Mouse (Mus musculus): ENCODE results near the gene St6galnac5. TPM values are rescaled to one million over a fixed set of nuclear protein-coding genes. Genes with fewer than 3 reads are reported as not detected.

St6galnac5 gene
- total and polyA plus RNA-seq, 2 experiments from 2014 or later, result 12.4 to 12.9 TPM

- WGBS, result 51% methylated on average over 3 of the region's 3 CpGs
- H3K4me3 ChIP-seq (ENCODE audit: low read length), result no peak overlapping the region
- no peak overlapping the region for H3K4me2 ChIP-seq (ENCODE audit: low read depth, low read length)
- TF ChIP-seq CTCF (IDR thresholded peaks at IDR 0.05; ENCODE audit: low read depth), result no peak
- no peaks in the 10 kb centered on the region for H3K27me3 ChIP-seq (ENCODE audit: insufficient read depth, low read length)
- H3K9me3 ChIP-seq (ENCODE audit: low read length), result no peaks in the 10 kb centered on the region
- H3K27ac ChIP-seq, result no peak overlapping the region
- H3K36me3 ChIP-seq (ENCODE audit: insufficient read depth, low read length), result no peaks in the 10 kb centered on the region
- ATAC-seq, result no peak
- H3K9ac ChIP-seq (replicated peaks; ENCODE audit: low read length), result no peak overlapping the region
- H3K4me1 ChIP-seq (ENCODE audit: insufficient read depth, low read length), result no peaks in the 10 kb centered on the region; the same call in none of the 2 replicates
- no peak for DNase-seq (ENCODE audit: low spot score)
Observed at GRCm38 (mm10) chr3:152842648-152843047, 139.4 kb downstream of the St6galnac5 start.

- no peaks in the 10 kb centered on the region for H3K36me3 ChIP-seq (ENCODE audit: insufficient read depth, low read length)
- no peak overlapping the region for H3K9ac ChIP-seq (replicated peaks; ENCODE audit: low read length)
- H3K27ac ChIP-seq, result no peak overlapping the region
- WGBS, result 62% methylated on average over 6 of the region's 6 CpGs
- DNase-seq (ENCODE audit: low spot score), result peak; percentile 17
- H3K4me1 ChIP-seq (ENCODE audit: insufficient read depth, low read length), result no peaks in the 10 kb centered on the region; the same call in none of the 2 replicates
- peak; percentile 58 for ATAC-seq
- H3K4me2 ChIP-seq (ENCODE audit: low read depth, low read length), result no peak overlapping the region
- TF ChIP-seq CTCF (IDR thresholded peaks at IDR 0.05; ENCODE audit: low read depth), result no peak
- H3K27me3 ChIP-seq (ENCODE audit: insufficient read depth, low read length), result no peaks in the 10 kb centered on the region
- H3K4me3 ChIP-seq (ENCODE audit: low read length), result no peak overlapping the region
- no peaks in the 10 kb centered on the region for H3K9me3 ChIP-seq (ENCODE audit: low read length)
Observed at GRCm38 (mm10) chr3:152841264-152841663, 140.8 kb downstream of the St6galnac5 start.

DNA sequence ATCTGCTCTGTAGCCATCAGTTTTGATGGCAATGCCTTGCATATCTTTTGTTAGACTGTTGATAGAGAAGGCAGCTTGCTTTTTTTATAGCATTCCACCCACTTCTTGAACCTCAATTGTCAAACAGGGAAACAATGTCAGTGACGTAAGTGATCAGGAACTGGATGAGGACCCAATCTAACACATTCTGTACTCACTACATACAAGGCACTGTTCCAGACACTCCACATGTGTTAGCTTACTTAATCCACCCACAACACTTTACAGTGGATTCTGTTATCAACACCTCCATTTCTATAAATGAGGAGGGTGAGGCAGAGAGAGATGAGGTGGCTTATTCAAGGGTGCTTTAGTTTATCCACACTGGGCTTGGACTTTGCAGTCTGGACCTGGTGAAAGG, 144.1 kb downstream of the St6galnac5 start:
- H3K9ac ChIP-seq (replicated peaks; ENCODE audit: low read length), result no peak overlapping the region
- no peaks in the 10 kb centered on the region for H3K9me3 ChIP-seq (ENCODE audit: low read length)
- no peaks in the 10 kb centered on the region for H3K36me3 ChIP-seq (ENCODE audit: insufficient read depth, low read length)
- TF ChIP-seq CTCF (IDR thresholded peaks at IDR 0.05; ENCODE audit: low read depth), result no peak
- H3K4me3 ChIP-seq (ENCODE audit: low read length), result no peak overlapping the region
- no peak overlapping the region for H3K27ac ChIP-seq
- no peaks in the 10 kb centered on the region for H3K27me3 ChIP-seq (ENCODE audit: insufficient read depth, low read length)
- no peak overlapping the region for H3K4me2 ChIP-seq (ENCODE audit: low read depth, low read length)
- DNase-seq (ENCODE audit: low spot score) (no peak), ATAC-seq (no peak)
- 89% methylated on average over 1 of the region's 1 CpGs for WGBS
- H3K4me1 ChIP-seq (ENCODE audit: insufficient read depth, low read length), result no peaks in the 10 kb centered on the region; the same call in 1 of the 2 replicates

DNA sequence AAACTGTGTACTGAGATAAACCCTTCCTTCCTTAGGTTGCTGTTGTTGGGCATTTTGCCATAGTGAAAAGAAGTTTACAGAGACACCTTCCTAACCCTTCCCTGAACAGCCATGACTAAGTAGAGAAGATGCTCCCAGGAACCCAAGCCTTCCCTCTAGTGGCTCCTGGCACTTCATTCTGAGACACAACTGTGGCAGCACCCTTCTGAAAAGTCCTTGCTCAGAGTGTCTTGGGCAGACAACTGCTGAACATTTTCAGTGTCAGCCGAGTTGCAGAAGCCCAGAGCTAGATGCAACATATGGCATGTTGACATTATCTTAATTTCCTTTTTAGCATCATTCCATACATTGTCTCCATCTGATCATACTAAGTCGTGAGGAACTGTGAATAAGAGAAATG, 144.6 kb downstream of the St6galnac5 start:
- H3K4me1 ChIP-seq (ENCODE audit: insufficient read depth, low read length), result no peaks in the 10 kb centered on the region; the same call in 1 of the 2 replicates
- 70% methylated on average over 2 of the region's 2 CpGs for WGBS
- no peak for TF ChIP-seq CTCF (IDR thresholded peaks at IDR 0.05; ENCODE audit: low read depth)
- H3K4me3 ChIP-seq (ENCODE audit: low read length), result no peak overlapping the region
- no peaks in the 10 kb centered on the region for H3K9me3 ChIP-seq (ENCODE audit: low read length)
- ATAC-seq (no peak), DNase-seq (ENCODE audit: low spot score) (no peak)
- H3K4me2 ChIP-seq (ENCODE audit: low read depth, low read length), result no peak overlapping the region
- no peak overlapping the region for H3K27ac ChIP-seq
- no peaks in the 10 kb centered on the region for H3K27me3 ChIP-seq (ENCODE audit: insufficient read depth, low read length)
- no peak overlapping the region for H3K9ac ChIP-seq (replicated peaks; ENCODE audit: low read length)
- no peaks in the 10 kb centered on the region for H3K36me3 ChIP-seq (ENCODE audit: insufficient read depth, low read length)

- no peaks in the 10 kb centered on the region for H3K36me3 ChIP-seq (ENCODE audit: insufficient read depth, low read length)
- no peak for TF ChIP-seq CTCF (IDR thresholded peaks at IDR 0.05; ENCODE audit: low read depth)
- WGBS, result 73% methylated on average over 4 of the region's 4 CpGs
- H3K4me1 ChIP-seq (ENCODE audit: insufficient read depth, low read length), result no peaks in the 10 kb centered on the region
- H3K4me2 ChIP-seq (ENCODE audit: low read depth, low read length), result no peak overlapping the region
- no peak overlapping the region for H3K4me3 ChIP-seq (ENCODE audit: low read length)
- no peak overlapping the region for H3K27ac ChIP-seq
- no peak overlapping the region for H3K9ac ChIP-seq (replicated peaks; ENCODE audit: low read length)
- ATAC-seq (no peak), DNase-seq (ENCODE audit: low spot score) (no peak)
- H3K9me3 ChIP-seq (ENCODE audit: low read length), result no peaks in the 10 kb centered on the region
- H3K27me3 ChIP-seq (ENCODE audit: insufficient read depth, low read length), result no peaks in the 10 kb centered on the region
Observed at GRCm38 (mm10) chr3:152832436-152832835, 149.6 kb downstream of the St6galnac5 start.

- no peaks in the 10 kb centered on the region for H3K4me1 ChIP-seq (ENCODE audit: insufficient read depth, low read length)
- DNase-seq (ENCODE audit: low spot score), result no peak
- ATAC-seq, result no peak
- no peak overlapping the region for H3K4me3 ChIP-seq (ENCODE audit: low read length)
- no peaks in the 10 kb centered on the region for H3K27me3 ChIP-seq (ENCODE audit: insufficient read depth, low read length)
- H3K27ac ChIP-seq, result no peak overlapping the region
- TF ChIP-seq CTCF (IDR thresholded peaks at IDR 0.05; ENCODE audit: low read depth), result no peak
- no peaks in the 10 kb centered on the region for H3K36me3 ChIP-seq (ENCODE audit: insufficient read depth, low read length)
- no peaks in the 10 kb centered on the region for H3K9me3 ChIP-seq (ENCODE audit: low read length)
- H3K9ac ChIP-seq (replicated peaks; ENCODE audit: low read length), result no peak overlapping the region
- H3K4me2 ChIP-seq (ENCODE audit: low read depth, low read length), result no peak overlapping the region
- 82% methylated on average over 9 of the region's 9 CpGs for WGBS
Observed at GRCm38 (mm10) chr3:152831974-152832373, 150.1 kb downstream of the St6galnac5 start.

- Histone ChIP-seq H3K27me3 (ENCODE audit: insufficient read depth, low read length) (no peaks in the 10 kb centered on the region), H3K4me3 (ENCODE audit: low read length) (no peak overlapping the region), H3K9me3 (ENCODE audit: low read length) (no peaks in the 10 kb centered on the region), H3K9ac (replicated peaks; ENCODE audit: low read length) (no peak overlapping the region), H3K4me1 (ENCODE audit: insufficient read depth, low read length) (no peaks in the 10 kb centered on the region), H3K27ac (no peak overlapping the region), H3K36me3 (ENCODE audit: insufficient read depth, low read length) (no peaks in the 10 kb centered on the region), H3K4me2 (ENCODE audit: low read depth, low read length) (no peak overlapping the region)
- WGBS, result 53% methylated on average over 3 of the region's 3 CpGs
- peak; percentile 40 for DNase-seq (ENCODE audit: low spot score)
- no peak for TF ChIP-seq CTCF (IDR thresholded peaks at IDR 0.05; ENCODE audit: low read depth)
- no peak for ATAC-seq
Observed at GRCm38 (mm10) chr3:152831377-152831776, 150.7 kb downstream of the St6galnac5 start.

All from hindbrain, postnatal 0 days (tissue).